Mouse (Mus musculus) liver, embryonic 14.5 days (tissue): ENCODE data around the gene Kansl2. TPM values are rescaled to one million over a fixed set of nuclear protein-coding genes. Genes with fewer than 3 reads are reported as not detected.

Experiments
- ATAC-seq: fragments of 200-750 bp; cut with Nextera tagmentation; 2 replicates; pipeline ENCODE4 v1.8.0; 2017; ENCODE audit warnings: moderate number of reproducible peaks, mild to moderate bottlenecking, moderate library complexity; ENCODE audit not compliant: insufficient read depth
- DNase-seq, 3 experiments: peaks; one replicate each; pipeline ENCODE4 v3.0.0-alpha.2; 2012 to 2013; ENCODE audit warnings: low read depth in 3 of 3, low spot score in 3 of 3
- H3K27ac ChIP-seq: fragments of 300-500 bp; sonication (generic); 2 replicates; pipeline ENCODE4 v1.5.1; 2014; ENCODE audit warnings: moderate library complexity, mild to moderate bottlenecking, control low read depth, inconsistent platforms
- H3K27me3 ChIP-seq: fragments of 300-500 bp; sonication (generic); 2 replicates; pipeline ENCODE4 v1.6.1; 2014; ENCODE audit warnings: mild to moderate bottlenecking, low read length, moderate library complexity; ENCODE audit not compliant: control insufficient read depth, insufficient read depth
- H3K36me3 ChIP-seq: fragments of 300-500 bp; sonication (generic); replicated peaks from 2 replicates; pipeline ENCODE4 v1.6.1; 2014; ENCODE audit warnings: low read depth; ENCODE audit not compliant: control insufficient read depth, insufficient read depth
- H3K4me1 ChIP-seq, 2 experiments: fragments of 200-500 bp in 1 of 2; fragments of 300-500 bp in 1 of 2; sonication (generic) in 1 of 2; replicated peaks; 2 replicates each; pipeline ENCODE4 v1.6.1; 2012 to 2014; ENCODE audit warnings: antibody characterized with exemption in 1 of 2, inconsistent platforms in 1 of 2, low read length in 1 of 2; ENCODE audit not compliant: control insufficient read depth in 2 of 2, insufficient read depth in 2 of 2
- H3K4me2 ChIP-seq: fragments of 300-500 bp; sonication (generic); 2 replicates; pipeline ENCODE4 v1.6.1; 2014; ENCODE audit warnings: low read depth, mild to moderate bottlenecking, control low read depth, moderate library complexity
- H3K4me3 ChIP-seq, 2 experiments: fragments of 200-500 bp in 1 of 2; fragments of 300-500 bp in 1 of 2; sonication (generic) in 1 of 2; 2 replicates each; pipeline ENCODE4 v1.5.1; 2012 to 2014; ENCODE audit warnings: low read depth in 2 of 2, low read length in 2 of 2, mild to moderate bottlenecking in 2 of 2, control low read depth in 1 of 2, inconsistent platforms in 1 of 2, moderate library complexity in 1 of 2; ENCODE audit not compliant: insufficient read depth in 1 of 2
- H3K9ac ChIP-seq: fragments of 300-500 bp; sonication (generic); replicated peaks from 2 replicates; pipeline ENCODE4 v1.6.1; 2014; ENCODE audit warnings: mild to moderate bottlenecking, control low read depth, moderate library complexity
- H3K9me3 ChIP-seq: fragments of 300-500 bp; sonication (generic); 2 replicates; pipeline ENCODE4 v1.6.1; 2016; ENCODE audit warnings: low read length, mixed read lengths; ENCODE audit not compliant: control insufficient read depth
- CTCF ChIP-seq: IDR thresholded peaks from 2 replicates; pipeline ENCODE4 v1.5.1; 2016; ENCODE audit warnings: antibody characterized with exemption, low read depth, control low read depth
- EP300 ChIP-seq: IDR thresholded peaks from 2 replicates; pipeline ENCODE4 v1.6.1; 2016; ENCODE audit warnings: antibody characterized with exemption, low read depth
- WGBS: fragments of 180-500 bp; shearing (Covaris S2); extraction: QIAGEN DNeasy Blood & Tissue Kit; methylation state at CpG from one replicate; pipeline ENCODE4 v1.1.7; 2014; ENCODE audit not compliant: insufficient replicate concordance; 5-methylcytosine and 5-hydroxymethylcytosine counted together
- polyA plus RNA-seq, 2 experiments: library from polyadenylated mRNA; depleted of rRNA in 1 of 2; stranded (reverse) in 1 of 2; unstranded in 1 of 2; fragments of >200 nt; fragmentation: Nextera tagmentation in 1 of 2; extraction: Ambion mirVana in 1 of 2; gene quantifications; 2 replicates each; pipeline versions ENCODE4 v1.2.1 to v1.2.3; 2012 to 2014

The Kansl2 gene
- polyA plus RNA-seq, 2 experiments: 21.7 to 31.1 TPM

DNA sequence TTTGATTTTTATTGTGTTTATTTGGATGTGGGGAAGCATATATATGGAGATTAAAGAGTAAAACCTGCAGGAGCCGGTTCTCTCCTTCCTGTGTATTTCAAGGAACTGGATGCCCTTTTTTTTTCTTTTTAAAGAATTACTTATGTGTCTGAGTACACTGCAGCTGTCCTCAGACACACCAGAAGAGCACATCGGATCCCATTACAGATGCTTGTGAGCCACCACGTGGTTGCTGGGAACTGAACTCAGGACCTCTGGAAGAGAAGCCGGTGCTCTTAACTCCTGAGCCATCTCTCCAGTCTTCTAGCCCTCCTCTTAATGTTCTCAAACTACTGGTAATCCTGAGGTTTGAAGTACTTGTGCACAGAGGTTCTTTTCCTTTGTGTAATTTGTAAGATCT lies 3.9 kb upstream of the Kansl2 start:
- ATAC-seq: no peak
- H3K27ac ChIP-seq: no peak overlapping the region
- no peak overlapping the region for H3K4me3 ChIP-seq
- H3K27me3 ChIP-seq: no peaks in the 10 kb centered on the region
- TF ChIP-seq CTCF: no peak
- no peak for TF ChIP-seq EP300
- no peaks in the 10 kb centered on the region; a peak in 3 of 4 replicates for H3K4me1 ChIP-seq
- H3K9ac ChIP-seq: no peak overlapping the region
- no peaks in the 10 kb centered on the region for H3K9me3 ChIP-seq
- H3K36me3 ChIP-seq: peaks cover 24% of the 10 kb centered on the region
- no peak for DNase-seq
- WGBS: 63% methylated on average over 4 of the region's 4 CpGs
- H3K4me2 ChIP-seq: no peak overlapping the region

DNA sequence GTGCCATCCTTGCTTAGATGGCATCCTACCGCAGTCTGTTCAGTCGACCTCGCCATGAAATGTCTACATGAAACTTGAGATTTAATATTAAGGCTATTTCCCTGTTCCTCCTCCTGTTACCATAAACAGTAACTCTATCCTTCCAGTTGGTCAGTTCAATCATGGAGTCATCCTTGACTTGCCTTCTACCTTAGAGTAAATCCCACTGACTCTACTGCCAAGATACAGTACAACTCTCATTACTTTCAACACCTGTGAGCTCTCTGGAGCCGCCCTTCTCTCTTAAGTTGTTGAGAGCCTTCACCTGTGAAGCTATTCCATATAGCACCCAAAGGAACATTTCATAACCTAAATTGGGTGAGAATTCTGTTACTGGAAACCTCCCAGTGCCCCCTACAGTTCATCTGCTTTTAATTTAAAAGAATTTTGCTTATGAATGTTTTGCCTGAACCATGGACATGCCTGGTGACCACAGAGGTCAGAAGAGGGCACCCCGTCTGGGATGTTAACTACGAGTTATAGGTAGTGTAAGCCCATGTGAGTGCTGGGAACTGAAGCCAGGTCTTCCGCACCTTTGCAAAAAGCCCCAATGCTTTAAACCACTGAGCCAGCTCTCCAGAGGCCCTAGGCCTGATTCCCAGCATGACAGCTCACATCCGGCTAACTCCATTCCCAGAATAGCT lies 2.9 kb upstream of the Kansl2 start:
- peaks cover 3 to 6% of the 10 kb centered on the region in 2 experiments for H3K4me1 ChIP-seq
- no peak overlapping the region for H3K4me3 ChIP-seq
- no peak overlapping the region for H3K9ac ChIP-seq
- no peaks in the 10 kb centered on the region for H3K27me3 ChIP-seq
- H3K4me2 ChIP-seq: no peak overlapping the region
- WGBS: 83% methylated on average over 8 of the region's 8 CpGs
- no peak for TF ChIP-seq EP300
- TF ChIP-seq CTCF: no peak
- no peaks in the 10 kb centered on the region for H3K9me3 ChIP-seq
- ATAC-seq: no peak
- no peak for DNase-seq
- no peak overlapping the region for H3K27ac ChIP-seq
- peaks cover 16% of the 10 kb centered on the region for H3K36me3 ChIP-seq

DNA sequence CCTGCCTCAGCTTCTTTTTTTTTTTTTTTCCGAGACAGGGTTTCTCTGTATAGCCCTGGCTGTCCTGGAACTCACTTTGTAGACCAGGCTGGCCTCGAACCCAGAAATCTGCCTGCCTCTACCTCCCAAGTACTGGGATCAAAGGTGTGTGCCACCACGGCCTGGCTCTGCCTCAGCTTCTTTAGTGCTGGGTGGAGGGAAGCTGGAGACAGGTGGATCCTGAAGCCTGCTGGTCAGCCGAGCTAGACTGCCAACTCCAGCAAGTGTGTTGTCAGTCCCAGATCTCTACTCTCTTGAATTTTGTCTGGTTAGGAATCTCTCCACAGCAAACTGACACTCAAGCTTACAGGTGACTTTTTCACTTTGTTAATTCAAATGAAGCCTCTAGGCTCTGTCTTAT lies 1.9 kb upstream of the Kansl2 start:
- no peak overlapping the region for H3K27ac ChIP-seq
- peaks cover 3 to 6% of the 10 kb centered on the region in 2 experiments for H3K4me1 ChIP-seq
- 75% methylated on average over 4 of the region's 4 CpGs for WGBS
- no peak overlapping the region for H3K4me2 ChIP-seq
- H3K4me3 ChIP-seq: no peak overlapping the region
- ATAC-seq (no peak), DNase-seq (no peak)
- no peak overlapping the region for H3K9ac ChIP-seq
- peaks cover 13% of the 10 kb centered on the region for H3K36me3 ChIP-seq
- no peaks in the 10 kb centered on the region for H3K27me3 ChIP-seq
- TF ChIP-seq EP300 (no peak), CTCF (no peak)
- no peaks in the 10 kb centered on the region for H3K9me3 ChIP-seq

DNA sequence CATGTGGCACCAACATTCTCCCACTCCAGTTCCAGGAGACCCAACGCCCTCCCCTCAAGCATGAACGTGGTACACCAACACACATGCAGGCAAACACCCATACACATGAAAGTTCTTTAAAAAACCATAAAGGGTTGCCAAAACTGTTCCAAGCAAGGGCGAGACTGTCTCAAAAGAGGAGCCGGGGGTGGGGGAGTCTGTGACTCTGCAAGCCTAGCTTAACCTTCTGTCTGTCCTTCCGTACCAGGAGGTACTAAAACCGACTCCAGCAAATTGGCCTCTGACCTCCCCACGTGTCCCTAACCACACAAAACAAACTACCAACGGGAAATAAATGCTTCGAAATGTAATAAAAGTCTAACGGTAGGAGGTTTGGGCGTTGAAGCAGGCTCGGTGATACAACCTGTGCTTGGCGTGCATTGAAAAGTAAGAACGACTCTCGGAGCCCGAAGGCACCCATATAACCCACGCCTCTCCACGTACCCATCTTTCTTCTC lies 981 bp downstream of the Kansl2 start:
- Histone ChIP-seq H3K27me3 (no peaks in the 10 kb centered on the region), H3K36me3 (peaks cover 27% of the 10 kb centered on the region), H3K9me3 (no peaks in the 10 kb centered on the region), H3K4me2 (peak overlapping the region; percentile 94), H3K4me1 (peaks cover 3 to 6% of the 10 kb centered on the region in 2 experiments), H3K9ac (peak overlapping the region; percentile 80), H3K4me3 (peak overlapping the region; percentile 72 to 83), H3K27ac (peak overlapping the region; percentile 8)
- WGBS: under 1% methylated on average over 18 of the region's 18 CpGs
- ATAC-seq (no peak), DNase-seq (no peak)
- TF ChIP-seq EP300 (no peak), CTCF (no peak)

DNA sequence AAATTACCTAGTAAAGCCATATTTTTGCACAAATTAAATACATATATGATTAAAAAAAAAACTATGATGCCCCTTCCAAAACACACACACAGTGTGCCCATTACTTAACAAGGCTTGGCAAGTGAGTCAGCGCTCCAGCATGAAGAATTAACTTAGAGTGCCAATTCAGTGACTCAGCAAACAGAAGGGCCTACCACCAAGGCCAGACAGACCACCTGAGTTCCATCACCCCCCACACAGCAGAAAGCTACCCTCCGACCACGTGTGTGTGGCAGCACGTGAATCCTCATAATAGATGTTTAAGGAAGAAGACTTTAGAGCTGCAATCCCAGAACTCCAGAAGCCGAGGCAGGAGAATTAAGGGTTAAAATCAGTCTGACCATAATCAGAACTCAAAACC lies 1.8 kb downstream of the Kansl2 start:
- TF ChIP-seq EP300 (no peak), CTCF (no peak)
- Histone ChIP-seq H3K4me3 (peak overlapping the region; percentile 72 to 83), H3K4me1 (peaks cover 3 to 6% of the 10 kb centered on the region in 2 experiments), H3K27ac (no peak overlapping the region; the same call in 1 of the 2 replicates), H3K27me3 (no peaks in the 10 kb centered on the region), H3K4me2 (peak overlapping the region; percentile 94), H3K9ac (peak overlapping the region; percentile 80), H3K36me3 (peaks cover 35% of the 10 kb centered on the region), H3K9me3 (no peaks in the 10 kb centered on the region)
- WGBS: 13% methylated on average over 5 of the region's 5 CpGs
- DNase-seq (peak in 1 of 3 experiments; percentile 20), ATAC-seq (no peak)
